Mouse (Mus musculus): ENCODE results near the gene Wdr31. TPM values are rescaled to one million over a fixed set of nuclear protein-coding genes. Genes with fewer than 3 reads are reported as not detected.
A peak's percentile ranks its signal among the peaks of the same experiment; 100 is the strongest.

Gene Wdr31
- polyA plus RNA-seq, 1 experiment from 2014 or later: 9.4 TPM

DNA sequence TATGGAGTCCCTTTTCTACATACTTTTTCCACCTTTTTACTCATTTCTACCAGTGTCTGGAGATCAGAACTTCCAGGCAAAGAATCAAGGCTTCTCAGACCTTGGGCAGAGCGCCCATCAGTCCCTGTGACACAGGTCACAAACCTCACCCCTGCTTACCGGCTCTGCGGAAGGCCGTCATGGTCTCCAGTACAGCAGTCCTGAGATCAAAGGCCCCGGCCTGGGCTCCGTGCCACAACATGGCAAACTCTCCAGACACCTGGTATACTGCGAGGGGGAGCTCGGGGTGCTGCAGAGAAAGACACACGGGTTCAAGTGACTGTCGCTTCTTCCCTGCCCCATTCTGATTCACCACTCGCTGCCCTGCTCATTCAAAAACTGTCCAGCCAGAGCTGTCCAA, 39.2 kb upstream of the Wdr31 start:
- H3K27me3 ChIP-seq: no peaks in the 10 kb centered on the region
- no peak for ATAC-seq (ENCODE audit: low FRiP score, low read depth)
- WGBS: 94% methylated on average over 11 of the region's 11 CpGs
- H3K4me1 ChIP-seq: no peaks in the 10 kb centered on the region
- H3K36me3 ChIP-seq: peaks cover 62% of the 10 kb centered on the region
- H3K4me2 ChIP-seq (replicated peaks): no peak overlapping the region
- no peak overlapping the region for H3K9ac ChIP-seq (replicated peaks)
- H3K9me3 ChIP-seq: no peaks in the 10 kb centered on the region
- H3K4me3 ChIP-seq: no peak overlapping the region
- H3K27ac ChIP-seq (replicated peaks): no peak overlapping the region

DNA sequence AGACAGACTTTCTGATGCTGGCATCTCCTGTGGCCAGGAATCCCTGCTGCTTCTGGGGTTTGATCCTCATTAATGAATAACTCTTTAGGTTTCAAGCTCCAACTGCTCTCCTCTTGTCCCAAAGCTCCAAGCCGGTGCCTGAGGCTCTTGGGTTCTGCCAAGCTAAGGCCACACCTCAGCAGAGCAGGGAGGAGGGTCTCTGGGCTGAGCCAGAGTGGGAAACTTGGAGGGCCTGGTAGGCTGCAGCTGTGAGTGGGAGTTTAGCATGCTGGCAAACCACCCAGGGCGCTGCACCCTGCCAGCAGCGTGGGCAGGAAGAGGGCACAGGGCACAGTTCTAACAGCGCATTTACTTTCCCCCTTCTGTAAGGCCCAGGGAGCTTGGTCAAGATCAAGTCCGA, 38.1 kb upstream of the Wdr31 start:
- 93% methylated on average over 5 of the region's 5 CpGs for WGBS
- Histone ChIP-seq H3K36me3 (peaks cover 61% of the 10 kb centered on the region), H3K9me3 (no peaks in the 10 kb centered on the region)

GRCm38 (mm10) chr4:62506798-62507197, 36.1 kb upstream of the Wdr31 start:
- Histone ChIP-seq H3K36me3 (peaks cover 40% of the 10 kb centered on the region), H3K27me3 (no peaks in the 10 kb centered on the region), H3K9me3 (no peaks in the 10 kb centered on the region), H3K27ac (replicated peaks) (no peak overlapping the region), H3K4me3 (no peak overlapping the region), H3K9ac (replicated peaks) (no peak overlapping the region), H3K4me1 (0 out of 2 replicates have a peak, but pooled peaks cover 3% of the 10 kb centered on the region), H3K4me2 (replicated peaks) (no peak overlapping the region)
- ATAC-seq (ENCODE audit: low FRiP score, low read depth): no peak
- WGBS: 83% methylated on average over 2 of the region's 2 CpGs

More for the DNA sequence above, 38.1 kb upstream of the Wdr31 start:
- H3K27me3 ChIP-seq: no peaks in the 10 kb centered on the region
- no peak for ATAC-seq (ENCODE audit: low FRiP score, low read depth)
- no peak overlapping the region for H3K4me2 ChIP-seq (replicated peaks)
- no peak overlapping the region for H3K9ac ChIP-seq (replicated peaks)
- no peaks in the 10 kb centered on the region for H3K4me1 ChIP-seq
- H3K4me3 ChIP-seq: no peak overlapping the region
- no peak overlapping the region for H3K27ac ChIP-seq (replicated peaks)

GRCm38 (mm10) chr4:62505991-62506390, 35.3 kb upstream of the Wdr31 start:
- H3K27me3 ChIP-seq: no peaks in the 10 kb centered on the region
- no peak overlapping the region for H3K9ac ChIP-seq (replicated peaks)
- 90% methylated on average over 3 of the region's 3 CpGs for WGBS
- peaks cover 7% of the 10 kb centered on the region; the same call in 1 of the 2 replicates for H3K4me1 ChIP-seq
- H3K9me3 ChIP-seq: no peaks in the 10 kb centered on the region
- no peak overlapping the region for H3K4me2 ChIP-seq (replicated peaks)
- peaks cover 32% of the 10 kb centered on the region for H3K36me3 ChIP-seq
- H3K4me3 ChIP-seq: no peak overlapping the region
- ATAC-seq (ENCODE audit: low FRiP score, low read depth): no peak
- no peak overlapping the region for H3K27ac ChIP-seq (replicated peaks)

DNA sequence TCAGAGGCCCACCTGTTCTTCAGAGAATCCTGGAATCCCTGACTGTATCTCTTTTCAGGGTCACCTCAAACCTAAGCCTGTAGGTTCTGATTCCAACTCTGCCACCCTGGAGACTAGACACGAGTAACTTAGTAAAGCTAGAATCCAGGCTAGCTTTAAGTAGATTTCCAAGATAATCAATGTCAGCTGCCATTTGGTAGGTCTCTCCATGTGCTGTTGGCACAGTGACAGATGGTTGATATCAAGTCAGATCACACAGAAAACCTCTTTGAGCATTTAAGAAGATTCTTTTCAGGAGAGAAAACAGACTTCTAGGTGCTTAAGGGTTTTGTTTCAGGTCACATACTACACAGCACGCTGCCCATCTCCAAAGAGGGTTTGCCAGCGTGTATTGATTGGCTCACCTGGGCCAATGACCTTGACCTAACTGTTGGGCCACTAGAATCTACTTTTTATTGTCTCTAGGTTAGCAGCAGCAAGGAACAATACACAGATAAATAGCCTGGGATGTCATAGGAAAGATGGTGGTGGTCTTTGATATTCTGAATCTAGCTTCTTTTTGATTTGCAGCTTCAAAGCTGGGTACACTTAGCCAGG, 32.8 kb upstream of the Wdr31 start, which contains the start of gene Hdhd3:
Hdhd3 (minus strand) TSS at position 94 of the 597 bp plus-strand sequence.
- no peaks in the 10 kb centered on the region for H3K9me3 ChIP-seq
- peak within 1 kb of the TSS; percentile 60 for H3K4me3 ChIP-seq
- WGBS: 88% methylated on average over 3 of the region's 3 CpGs
- H3K27ac ChIP-seq (replicated peaks): no peak within 1 kb of the TSS
- peak within 1 kb of the TSS; percentile 67 for H3K4me2 ChIP-seq (replicated peaks)
- peak within 1 kb of the TSS; percentile 66 for H3K9ac ChIP-seq (replicated peaks)
- peaks cover 20% of the 10 kb centered on the region for H3K36me3 ChIP-seq
- peaks cover 7% of the 10 kb centered on the region; the same call in 1 of the 2 replicates for H3K4me1 ChIP-seq
- no peaks in the 10 kb centered on the region for H3K27me3 ChIP-seq
- ATAC-seq (ENCODE audit: low FRiP score, low read depth): no peak

DNA sequence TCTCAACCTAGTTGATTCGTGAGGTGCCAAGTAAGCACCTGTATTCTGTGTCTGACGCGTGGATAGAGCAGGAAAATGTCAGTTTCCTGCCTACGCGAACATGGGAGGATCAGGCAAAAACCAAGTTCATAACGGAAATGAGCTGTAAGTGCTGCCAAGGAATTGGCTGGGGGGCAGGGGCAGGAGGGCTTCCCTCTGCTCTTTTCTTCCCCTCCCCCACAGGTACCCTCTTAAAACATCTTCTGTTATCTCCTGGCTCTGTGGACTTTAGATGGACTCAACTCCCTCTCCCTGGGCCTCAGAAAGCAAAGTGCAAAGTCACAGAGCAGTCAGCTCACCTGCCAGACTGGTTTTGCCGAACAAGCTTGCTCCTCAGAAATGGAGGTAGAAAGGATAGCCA, 32.3 kb upstream of the Wdr31 start:
- H3K36me3 ChIP-seq: peaks cover 16% of the 10 kb centered on the region
- 79% methylated on average over 7 of the region's 7 CpGs for whole genome bisulfite sequencing
- H3K4me1 ChIP-seq: peaks cover 7% of the 10 kb centered on the region; the same call in 1 of the 2 replicates
- no peak for ATAC-seq (ENCODE audit: low FRiP score, low read depth)
- H3K9ac ChIP-seq (replicated peaks): no peak overlapping the region
- H3K4me3 ChIP-seq: no peak overlapping the region
- no peaks in the 10 kb centered on the region for H3K9me3 ChIP-seq
- H3K27me3 ChIP-seq: no peaks in the 10 kb centered on the region
- H3K27ac ChIP-seq (replicated peaks): no peak overlapping the region
- no peak overlapping the region for H3K4me2 ChIP-seq (replicated peaks)

GRCm38 (mm10) chr4:62501964-62502732, 31.5 kb upstream of the Wdr31 start:
- WGBS: 2% methylated on average over 38 of the region's 38 CpGs
- no peaks in the 10 kb centered on the region for H3K27me3 ChIP-seq
- peaks cover 14% of the 10 kb centered on the region for H3K36me3 ChIP-seq
- H3K4me3 ChIP-seq: peak overlapping the region; percentile 60
- no peaks in the 10 kb centered on the region for H3K9me3 ChIP-seq
- H3K9ac ChIP-seq (replicated peaks): peak overlapping the region; percentile 66
- peak; percentile 98 for ATAC-seq (ENCODE audit: low FRiP score, low read depth)
- peak overlapping the region; percentile 67 for H3K4me2 ChIP-seq (replicated peaks)
- H3K27ac ChIP-seq (replicated peaks): no peak overlapping the region
- H3K4me1 ChIP-seq: peaks cover 7% of the 10 kb centered on the region; the same call in 1 of the 2 replicates

DNA sequence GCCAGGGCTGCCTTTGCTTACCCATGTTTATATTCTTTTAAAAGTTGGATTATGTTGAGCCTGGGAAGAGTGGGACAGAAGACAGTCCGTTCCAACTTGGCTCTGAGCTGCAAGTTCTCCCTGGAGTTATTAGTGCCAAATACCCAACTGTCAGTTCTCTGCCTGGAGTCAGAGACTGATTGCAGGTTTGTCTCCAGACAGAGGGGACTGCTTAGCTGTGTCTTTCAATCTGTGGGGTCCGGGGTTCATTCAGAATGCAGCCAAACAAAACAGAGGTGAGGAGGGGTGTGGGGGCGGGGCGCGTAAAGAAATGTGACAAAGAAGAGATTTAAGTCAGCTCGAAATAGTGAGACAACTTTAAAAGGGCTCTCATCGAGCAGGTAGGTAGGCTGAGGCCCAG, 30.8 kb upstream of the Wdr31 start:
- Histone ChIP-seq H3K4me1 (peaks cover 7% of the 10 kb centered on the region; the same call in 1 of the 2 replicates), H3K27me3 (no peaks in the 10 kb centered on the region), H3K4me3 (peak overlapping the region; percentile 60), H3K27ac (replicated peaks) (no peak overlapping the region), H3K9me3 (no peaks in the 10 kb centered on the region), H3K36me3 (peaks cover 14% of the 10 kb centered on the region), H3K4me2 (replicated peaks) (peak overlapping the region; percentile 67), H3K9ac (replicated peaks) (peak overlapping the region; percentile 66)
- 2% methylated on average over 7 of the region's 7 CpGs for whole genome bisulfite sequencing
- no peak; the same call in 1 of the 2 replicates for ATAC-seq (ENCODE audit: low FRiP score, low read depth)

DNA sequence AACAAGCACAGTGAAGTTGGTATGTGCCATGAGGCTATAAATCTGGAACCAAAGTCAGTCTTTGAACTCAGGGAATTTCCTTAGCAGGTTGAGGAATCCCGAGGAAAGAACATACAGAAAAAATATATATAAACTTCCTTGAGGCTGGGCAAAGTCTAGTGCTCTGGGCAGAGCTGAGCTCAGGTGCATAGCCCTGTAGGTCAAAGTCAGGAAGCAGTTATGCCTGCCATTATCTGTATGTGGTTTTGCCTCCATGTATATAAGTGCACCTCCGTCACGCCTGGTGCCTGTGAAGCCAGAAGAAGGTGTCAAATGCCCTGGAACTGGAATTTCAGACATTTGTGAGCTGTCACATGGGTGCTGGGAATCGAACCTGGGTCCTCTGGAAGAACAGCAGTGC, 30.1 kb upstream of the Wdr31 start:
- no peak for ATAC-seq (ENCODE audit: low FRiP score, low read depth)
- H3K36me3 ChIP-seq: peaks cover 14% of the 10 kb centered on the region
- no peak overlapping the region for H3K27ac ChIP-seq (replicated peaks)
- no peak overlapping the region for H3K4me3 ChIP-seq
- 92% methylated on average over 4 of the region's 4 CpGs for WGBS
- no peak overlapping the region for H3K4me2 ChIP-seq (replicated peaks)
- H3K27me3 ChIP-seq: no peaks in the 10 kb centered on the region
- H3K4me1 ChIP-seq: peaks cover 7% of the 10 kb centered on the region; the same call in 1 of the 2 replicates
- H3K9me3 ChIP-seq: no peaks in the 10 kb centered on the region
- no peak overlapping the region for H3K9ac ChIP-seq (replicated peaks)

- H3K4me2 ChIP-seq (replicated peaks): no peak overlapping the region
- WGBS: 86% methylated on average over 8 of the region's 8 CpGs
- no peak overlapping the region for H3K4me3 ChIP-seq
- no peak for ATAC-seq (ENCODE audit: low FRiP score, low read depth)
- H3K9ac ChIP-seq (replicated peaks): no peak overlapping the region
- H3K27ac ChIP-seq (replicated peaks): no peak overlapping the region
- H3K4me1 ChIP-seq: peaks cover 4% of the 10 kb centered on the region; the same call in 1 of the 2 replicates
- no peaks in the 10 kb centered on the region for H3K27me3 ChIP-seq
- H3K9me3 ChIP-seq: no peaks in the 10 kb centered on the region
- peaks cover 14% of the 10 kb centered on the region for H3K36me3 ChIP-seq
These were observed 26.1 kb upstream of the Wdr31 start for GRCm38 (mm10) chr4:62496815-62497214.

GRCm38 (mm10) chr4:62495946-62496345, 25.2 kb upstream of the Wdr31 start:
- peaks cover 14% of the 10 kb centered on the region for H3K36me3 ChIP-seq
- H3K4me1 ChIP-seq: no peaks in the 10 kb centered on the region
- WGBS: 86% methylated on average over 8 of the region's 8 CpGs
- no peak overlapping the region for H3K4me3 ChIP-seq
- no peak for ATAC-seq (ENCODE audit: low FRiP score, low read depth)
- H3K4me2 ChIP-seq (replicated peaks): no peak overlapping the region
- H3K9ac ChIP-seq (replicated peaks): no peak overlapping the region
- no peaks in the 10 kb centered on the region for H3K27me3 ChIP-seq
- no peaks in the 10 kb centered on the region for H3K9me3 ChIP-seq
- no peak overlapping the region for H3K27ac ChIP-seq (replicated peaks)

DNA sequence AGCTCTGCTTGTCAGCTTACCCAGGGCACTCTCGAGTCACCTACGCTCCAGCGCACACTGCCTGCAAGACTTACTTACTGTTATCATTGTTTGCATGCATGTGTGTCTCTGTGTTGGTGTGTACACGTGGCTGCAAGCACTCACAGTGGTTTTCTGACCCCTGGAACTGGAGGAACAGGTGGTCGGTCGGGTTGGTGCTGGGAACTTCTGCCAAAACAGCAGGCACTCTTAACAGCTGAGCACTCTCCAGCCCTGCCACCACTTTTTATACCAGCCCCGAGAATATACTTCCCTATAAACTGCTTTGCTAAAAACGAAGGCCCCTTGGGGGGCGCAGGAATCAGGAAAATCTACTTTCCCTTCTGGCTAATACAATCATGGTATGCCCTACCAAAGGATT, 23.5 kb upstream of the Wdr31 start:
- WGBS: 71% methylated on average over 9 of the region's 9 CpGs
- no peaks in the 10 kb centered on the region for H3K9me3 ChIP-seq
- H3K27ac ChIP-seq (replicated peaks): no peak overlapping the region
- H3K9ac ChIP-seq (replicated peaks): no peak overlapping the region
- no peak for ATAC-seq (ENCODE audit: low FRiP score, low read depth)
- no peaks in the 10 kb centered on the region for H3K4me1 ChIP-seq
- H3K27me3 ChIP-seq: no peaks in the 10 kb centered on the region
- no peak overlapping the region for H3K4me2 ChIP-seq (replicated peaks)
- H3K4me3 ChIP-seq: no peak overlapping the region
- H3K36me3 ChIP-seq: peaks cover 8% of the 10 kb centered on the region
